Mouse (Mus musculus): Measurements from ENCODE around the gene Tnfrsf12a.

The Tnfrsf12a gene

GRCm38 (mm10) chr17:23683856-23684672 is 6.8 kb upstream of the Tnfrsf12a start, which contains the start of gene Cldn9:
Cldn9 (minus strand) TSS chr17:23684026.
- H3K4me3 ChIP-seq (replicated peaks; ENCODE audit: low read length) = peak within 1 kb of the TSS; percentile 73
- peaks cover 46% of the 10 kb centered on the region for H3K27me3 ChIP-seq (ENCODE audit: insufficient read depth, low read length)
- TF ChIP-seq POU5F1 (IDR thresholded peaks at IDR 0.05; ENCODE audit: borderline replicate concordance, low read length) = no peak
- TF ChIP-seq CTCF (conservative IDR thresholded peaks at IDR 0.05; ENCODE audit: low read length) = no peak
- TF ChIP-seq NANOG (IDR thresholded peaks at IDR 0.05; ENCODE audit: borderline replicate concordance, low read length) = no peak
- no peaks in the 10 kb centered on the region for H3K9me3 ChIP-seq (ENCODE audit: low read length)
- peaks cover 67% of the 10 kb centered on the region for H3K4me1 ChIP-seq (replicated peaks; ENCODE audit: low read depth, low read length)
- peaks cover 14% of the 10 kb centered on the region for H3K36me3 ChIP-seq (ENCODE audit: insufficient read depth, low read length)

GRCm38 (mm10) chr17:23683226-23683625 is 6.0 kb upstream of the Tnfrsf12a start:
- Histone ChIP-seq H3K4me1 (replicated peaks; ENCODE audit: low read depth, low read length) (peaks cover 74% of the 10 kb centered on the region), H3K4me3 (replicated peaks; ENCODE audit: low read length) (peak overlapping the region; percentile 73), H3K27me3 (ENCODE audit: insufficient read depth, low read length) (peaks cover 54% of the 10 kb centered on the region), H3K9me3 (ENCODE audit: low read length) (no peaks in the 10 kb centered on the region), H3K36me3 (ENCODE audit: insufficient read depth, low read length) (peaks cover 14% of the 10 kb centered on the region)
- TF ChIP-seq CTCF (conservative IDR thresholded peaks at IDR 0.05; ENCODE audit: low read length) (no peak), POU5F1 (IDR thresholded peaks at IDR 0.05; ENCODE audit: borderline replicate concordance, low read length) (no peak), NANOG (IDR thresholded peaks at IDR 0.05; ENCODE audit: borderline replicate concordance, low read length) (no peak)

- TF ChIP-seq NANOG (IDR thresholded peaks at IDR 0.05; ENCODE audit: borderline replicate concordance, low read length) (no peak), CTCF (conservative IDR thresholded peaks at IDR 0.05; ENCODE audit: low read length) (no peak), POU5F1 (IDR thresholded peaks at IDR 0.05; ENCODE audit: borderline replicate concordance, low read length) (no peak)
- Histone ChIP-seq H3K27me3 (ENCODE audit: insufficient read depth, low read length) (peaks cover 61% of the 10 kb centered on the region), H3K4me1 (replicated peaks; ENCODE audit: low read depth, low read length) (peaks cover 80% of the 10 kb centered on the region), H3K9me3 (ENCODE audit: low read length) (no peaks in the 10 kb centered on the region), H3K4me3 (replicated peaks; ENCODE audit: low read length) (peak overlapping the region; percentile 73), H3K36me3 (ENCODE audit: insufficient read depth, low read length) (peaks cover 14% of the 10 kb centered on the region)
These were observed 5.3 kb upstream of the Tnfrsf12a start for GRCm38 (mm10) chr17:23682530-23682929.

GRCm38 (mm10) chr17:23682092-23682491 is 4.8 kb upstream of the Tnfrsf12a start:
- TF ChIP-seq CTCF (conservative IDR thresholded peaks at IDR 0.05; ENCODE audit: low read length) (no peak), NANOG (IDR thresholded peaks at IDR 0.05; ENCODE audit: borderline replicate concordance, low read length) (no peak), POU5F1 (IDR thresholded peaks at IDR 0.05; ENCODE audit: borderline replicate concordance, low read length) (no peak)
- Histone ChIP-seq H3K36me3 (ENCODE audit: insufficient read depth, low read length) (peaks cover 14% of the 10 kb centered on the region), H3K4me1 (replicated peaks; ENCODE audit: low read depth, low read length) (peaks cover 82% of the 10 kb centered on the region), H3K9me3 (ENCODE audit: low read length) (no peaks in the 10 kb centered on the region), H3K4me3 (replicated peaks; ENCODE audit: low read length) (0 out of 2 replicates have a peak overlapping the region, but pooled peaks have one; percentile 5), H3K27me3 (ENCODE audit: insufficient read depth, low read length) (peaks cover 61% of the 10 kb centered on the region)

GRCm38 (mm10) chr17:23681086-23681485 is 3.8 kb upstream of the Tnfrsf12a start:
- no peak for TF ChIP-seq NANOG (IDR thresholded peaks at IDR 0.05; ENCODE audit: borderline replicate concordance, low read length)
- TF ChIP-seq POU5F1 (IDR thresholded peaks at IDR 0.05; ENCODE audit: borderline replicate concordance, low read length) = no peak
- no peak for TF ChIP-seq CTCF (conservative IDR thresholded peaks at IDR 0.05; ENCODE audit: low read length)
- Histone ChIP-seq H3K4me1 (replicated peaks; ENCODE audit: low read depth, low read length) (peaks cover 91% of the 10 kb centered on the region), H3K27me3 (ENCODE audit: insufficient read depth, low read length) (peaks cover 70% of the 10 kb centered on the region), H3K9me3 (ENCODE audit: low read length) (no peaks in the 10 kb centered on the region), H3K4me3 (replicated peaks; ENCODE audit: low read length) (peak overlapping the region; percentile 5; the same call in 1 of the 2 replicates), H3K36me3 (ENCODE audit: insufficient read depth, low read length) (peaks cover 14% of the 10 kb centered on the region)

GRCm38 (mm10) chr17:23680336-23680735 is 3.1 kb upstream of the Tnfrsf12a start:
- TF ChIP-seq NANOG (IDR thresholded peaks at IDR 0.05; ENCODE audit: borderline replicate concordance, low read length) (no peak), CTCF (conservative IDR thresholded peaks at IDR 0.05; ENCODE audit: low read length) (no peak), POU5F1 (IDR thresholded peaks at IDR 0.05; ENCODE audit: borderline replicate concordance, low read length) (no peak)

GRCm38 (mm10) chr17:23679127-23679835 is 2.0 kb upstream of the Tnfrsf12a start, which contains the start of gene Cldn6:
Cldn6 (plus strand) TSS chr17:23679249.
- Histone ChIP-seq H3K36me3 (ENCODE audit: insufficient read depth, low read length) (peaks cover 24% of the 10 kb centered on the region), H3K4me1 (replicated peaks; ENCODE audit: low read depth, low read length) (peaks cover 94% of the 10 kb centered on the region), H3K4me3 (replicated peaks; ENCODE audit: low read length) (peak within 1 kb of the TSS; percentile 76), H3K27me3 (ENCODE audit: insufficient read depth, low read length) (peaks cover 70% of the 10 kb centered on the region), H3K9me3 (ENCODE audit: low read length) (no peaks in the 10 kb centered on the region)
- TF ChIP-seq CTCF (conservative IDR thresholded peaks at IDR 0.05; ENCODE audit: low read length) = no peak
- no peak for TF ChIP-seq POU5F1 (IDR thresholded peaks at IDR 0.05; ENCODE audit: borderline replicate concordance, low read length)
- no peak for TF ChIP-seq NANOG (IDR thresholded peaks at IDR 0.05; ENCODE audit: borderline replicate concordance, low read length)

More at GRCm38 (mm10) chr17:23680336-23680735, 3.1 kb upstream of the Tnfrsf12a start:
- Histone ChIP-seq H3K4me3 (replicated peaks; ENCODE audit: low read length) (peak overlapping the region; percentile 76), H3K9me3 (ENCODE audit: low read length) (no peaks in the 10 kb centered on the region), H3K36me3 (ENCODE audit: insufficient read depth, low read length) (peaks cover 17% of the 10 kb centered on the region), H3K27me3 (ENCODE audit: insufficient read depth, low read length) (peaks cover 70% of the 10 kb centered on the region), H3K4me1 (replicated peaks; ENCODE audit: low read depth, low read length) (peaks cover 94% of the 10 kb centered on the region)

- Histone ChIP-seq H3K36me3 (ENCODE audit: insufficient read depth, low read length) (peaks cover 28% of the 10 kb centered on the region), H3K9me3 (ENCODE audit: low read length) (no peaks in the 10 kb centered on the region), H3K4me1 (replicated peaks; ENCODE audit: low read depth, low read length) (peaks cover 89% of the 10 kb centered on the region), H3K27me3 (ENCODE audit: insufficient read depth, low read length) (peaks cover 48% of the 10 kb centered on the region), H3K4me3 (replicated peaks; ENCODE audit: low read length) (peak overlapping the region; percentile 89)
- TF ChIP-seq NANOG (IDR thresholded peaks at IDR 0.05; ENCODE audit: borderline replicate concordance, low read length) (no peak), POU5F1 (IDR thresholded peaks at IDR 0.05; ENCODE audit: borderline replicate concordance, low read length) (no peak), CTCF (conservative IDR thresholded peaks at IDR 0.05; ENCODE audit: low read length) (no peak)
These were observed 716 bp downstream of the Tnfrsf12a start for GRCm38 (mm10) chr17:23676473-23677031.
